Mouse (Mus musculus): ENCODE data around the gene Cd274. TPM values are rescaled to one million over a fixed set of nuclear protein-coding genes. Genes with fewer than 3 reads are reported as not detected.
A peak's percentile ranks its signal among the peaks of the same experiment; 100 is the strongest.

The Cd274 gene
- polyA plus RNA-seq, 1 experiment from 2014 or later, result 0.28 TPM

DNA sequence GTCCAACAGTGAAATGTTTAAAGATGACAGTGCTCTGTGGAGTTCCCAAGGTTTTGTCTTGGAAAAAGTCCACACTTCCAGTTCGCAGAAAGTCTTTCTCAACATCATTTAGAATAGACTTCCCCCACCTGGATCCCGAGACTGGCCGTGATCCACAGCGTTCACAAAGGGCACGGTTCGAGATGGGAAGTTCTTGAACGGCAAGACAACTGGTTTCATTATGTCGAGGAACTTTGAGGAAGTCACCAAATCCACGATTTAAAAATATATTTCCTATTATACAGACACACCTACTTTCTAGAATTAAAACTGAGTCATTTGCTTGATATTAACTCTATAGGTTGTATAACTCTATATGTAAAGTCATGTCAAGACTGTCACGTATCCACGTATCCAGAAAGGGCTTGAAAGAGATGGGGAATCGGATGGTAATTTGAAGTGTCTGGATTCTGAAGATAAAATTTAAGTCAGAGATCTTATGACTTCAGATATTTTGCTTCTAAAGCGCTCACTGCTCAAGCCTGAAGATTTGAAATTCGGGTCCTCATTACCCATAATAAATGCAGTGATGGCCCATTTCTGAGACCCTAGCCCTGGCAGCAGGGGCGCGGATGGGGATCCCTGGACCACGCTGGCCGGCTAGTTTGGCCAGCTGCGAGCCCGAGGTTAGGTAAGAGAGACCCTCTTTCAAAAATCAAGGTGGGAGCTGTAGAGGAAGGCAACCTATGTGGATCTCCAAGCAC is 858 bp upstream of the Cd274 start:
- peak overlapping the region; percentile 87 for H3K4me2 ChIP-seq
- H3K36me3 ChIP-seq, result no peaks in the 10 kb centered on the region
- H3K27ac ChIP-seq (replicated peaks), result no peak overlapping the region
- ATAC-seq (ENCODE audit: extremely low read depth, insufficient number of reproducible peaks, low FRiP score, low TSS enrichment), result no peak
- no peaks in the 10 kb centered on the region for H3K27me3 ChIP-seq (replicated peaks)
- H3K4me1 ChIP-seq, result peaks cover 14% of the 10 kb centered on the region
- 41% methylated on average over 20 of the region's 20 CpGs for WGBS
- H3K9ac ChIP-seq, result peak overlapping the region; percentile 79
- peak overlapping the region; percentile 67 for H3K4me3 ChIP-seq
- H3K9me3 ChIP-seq, result no peaks in the 10 kb centered on the region

DNA sequence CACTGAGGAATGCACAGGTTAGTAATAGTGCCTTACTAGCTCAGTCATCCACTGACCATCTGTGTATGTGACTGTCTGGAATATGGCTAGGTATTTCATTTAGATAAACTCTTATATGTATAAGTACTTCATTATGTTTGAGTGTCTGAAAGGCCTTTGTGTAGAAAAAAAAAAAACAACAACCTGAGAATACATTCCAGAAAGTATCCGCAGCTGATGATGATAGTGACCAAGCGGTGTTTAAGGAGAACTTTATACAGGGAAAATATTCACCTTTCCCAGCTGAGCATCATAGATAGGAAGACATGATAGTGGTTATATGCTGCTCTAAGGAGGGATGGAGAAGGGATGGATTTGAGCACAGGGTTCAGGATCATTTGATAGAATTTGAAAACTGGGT is 786 bp downstream of the Cd274 start:
- H3K4me1 ChIP-seq, result peaks cover 7% of the 10 kb centered on the region
- H3K36me3 ChIP-seq, result no peaks in the 10 kb centered on the region
- H3K27ac ChIP-seq (replicated peaks), result no peak overlapping the region
- H3K9me3 ChIP-seq, result no peaks in the 10 kb centered on the region
- H3K27me3 ChIP-seq (replicated peaks), result no peaks in the 10 kb centered on the region
- H3K4me2 ChIP-seq, result no peak overlapping the region
- no peak for ATAC-seq (ENCODE audit: extremely low read depth, insufficient number of reproducible peaks, low FRiP score, low TSS enrichment)
- H3K4me3 ChIP-seq, result no peak overlapping the region
- H3K9ac ChIP-seq, result no peak overlapping the region
- whole genome bisulfite sequencing, result 85% methylated on average over 2 of the region's 2 CpGs

DNA sequence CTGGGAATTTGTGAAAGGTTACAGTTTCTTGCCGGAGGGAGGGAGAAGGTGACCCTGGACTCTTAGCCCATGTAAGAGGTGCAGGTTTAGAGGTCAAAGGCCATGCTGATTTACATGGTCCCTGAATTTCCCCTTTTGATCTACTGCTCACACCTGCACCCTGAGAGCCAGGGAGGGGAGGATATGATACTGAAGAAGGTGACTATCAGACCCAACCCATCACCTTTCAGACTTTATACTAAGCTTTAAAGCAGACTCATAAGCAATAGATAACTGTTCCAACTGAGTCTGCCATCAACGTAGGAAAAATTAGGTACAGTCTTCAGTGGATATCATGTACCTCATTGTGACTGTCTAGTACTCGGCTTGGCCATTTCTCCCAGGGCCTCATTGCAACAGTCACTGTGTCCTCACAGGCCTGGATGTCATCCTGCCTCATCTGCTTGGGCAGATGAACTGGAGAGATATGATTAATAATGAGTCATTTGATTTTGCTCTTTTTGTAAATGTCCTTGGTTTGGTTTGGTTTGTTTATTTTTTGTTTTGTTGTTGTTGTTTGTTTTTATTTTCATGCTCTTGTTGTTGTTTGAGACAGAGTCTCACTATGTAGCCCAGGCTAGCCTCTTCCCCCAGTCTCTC is 1.5 kb downstream of the Cd274 start:
- Histone ChIP-seq H3K4me3 (no peak overlapping the region), H3K36me3 (no peaks in the 10 kb centered on the region), H3K9me3 (no peaks in the 10 kb centered on the region), H3K27me3 (replicated peaks) (no peaks in the 10 kb centered on the region), H3K9ac (no peak overlapping the region), H3K4me2 (no peak overlapping the region), H3K27ac (replicated peaks) (no peak overlapping the region), H3K4me1 (peaks cover 10% of the 10 kb centered on the region)
- ATAC-seq (ENCODE audit: extremely low read depth, insufficient number of reproducible peaks, low FRiP score, low TSS enrichment), result no peak
- WGBS, result 68% methylated on average over 3 of the region's 3 CpGs

DNA sequence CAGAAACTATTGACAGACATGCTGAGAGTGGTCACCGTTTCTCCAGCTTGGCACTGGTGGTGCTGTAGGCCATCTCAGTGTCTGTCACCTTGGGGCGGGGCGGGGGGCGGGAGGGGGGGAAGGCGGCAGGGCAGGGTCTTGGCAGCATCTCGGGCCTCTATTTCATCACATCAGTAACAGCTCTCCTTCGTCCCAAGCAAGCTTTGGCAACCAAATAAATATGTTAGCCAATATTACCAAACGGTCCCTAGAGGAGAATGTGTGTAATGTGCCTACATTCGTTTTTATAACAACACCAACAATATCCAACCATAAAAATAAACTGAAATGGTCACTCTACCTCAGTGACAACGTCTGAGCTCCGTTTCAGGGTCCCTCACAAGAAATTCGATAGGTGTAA is 2.9 kb downstream of the Cd274 start:
- Histone ChIP-seq H3K4me1 (peaks cover 10% of the 10 kb centered on the region), H3K9ac (no peak overlapping the region), H3K36me3 (no peaks in the 10 kb centered on the region), H3K27ac (replicated peaks) (no peak overlapping the region), H3K4me3 (no peak overlapping the region), H3K27me3 (replicated peaks) (no peaks in the 10 kb centered on the region), H3K4me2 (no peak overlapping the region), H3K9me3 (no peaks in the 10 kb centered on the region)
- no peak for ATAC-seq (ENCODE audit: extremely low read depth, insufficient number of reproducible peaks, low FRiP score, low TSS enrichment)
- 56% methylated on average over 12 of the region's 12 CpGs for WGBS

DNA sequence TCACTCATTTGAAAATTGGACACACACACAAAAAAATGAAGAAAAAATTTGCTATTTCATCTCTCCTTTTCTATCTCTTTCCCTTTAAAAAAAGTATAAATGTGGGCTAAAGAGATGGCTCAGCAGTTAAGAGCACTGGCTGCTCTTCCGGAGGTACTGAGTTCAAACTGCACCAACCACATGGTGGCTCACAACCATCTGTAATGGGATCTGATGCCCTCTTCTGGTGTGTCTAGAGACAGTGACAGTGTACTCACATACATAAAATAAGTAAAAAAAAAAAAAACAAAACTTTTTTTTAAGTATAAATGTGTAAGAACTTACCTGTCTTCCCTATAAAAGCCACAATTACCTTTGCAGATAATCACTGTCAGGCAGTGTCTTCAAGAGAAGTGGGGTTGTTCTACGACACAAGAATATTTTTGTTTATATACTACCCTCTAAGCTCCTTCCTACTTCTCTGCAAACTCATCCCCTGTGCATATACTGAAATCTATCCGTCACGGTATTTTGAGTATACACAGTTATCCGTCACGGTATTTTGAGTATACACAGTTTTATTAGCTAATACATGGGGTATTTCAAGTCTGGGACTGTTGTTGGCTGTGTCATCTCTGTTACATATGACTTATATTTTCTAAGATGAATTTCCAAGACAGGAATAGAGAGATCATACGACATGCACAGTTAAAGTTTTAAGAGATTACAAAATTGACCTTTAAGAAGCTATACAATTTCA is 3.5 kb downstream of the Cd274 start:
- Histone ChIP-seq H3K4me3 (no peak overlapping the region), H3K36me3 (no peaks in the 10 kb centered on the region), H3K9me3 (no peaks in the 10 kb centered on the region), H3K4me1 (peaks cover 10% of the 10 kb centered on the region), H3K27ac (replicated peaks) (no peak overlapping the region), H3K27me3 (replicated peaks) (no peaks in the 10 kb centered on the region), H3K4me2 (no peak overlapping the region), H3K9ac (no peak overlapping the region)
- WGBS, result 85% methylated on average over 7 of the region's 7 CpGs
- ATAC-seq (ENCODE audit: extremely low read depth, insufficient number of reproducible peaks, low FRiP score, low TSS enrichment), result no peak

DNA sequence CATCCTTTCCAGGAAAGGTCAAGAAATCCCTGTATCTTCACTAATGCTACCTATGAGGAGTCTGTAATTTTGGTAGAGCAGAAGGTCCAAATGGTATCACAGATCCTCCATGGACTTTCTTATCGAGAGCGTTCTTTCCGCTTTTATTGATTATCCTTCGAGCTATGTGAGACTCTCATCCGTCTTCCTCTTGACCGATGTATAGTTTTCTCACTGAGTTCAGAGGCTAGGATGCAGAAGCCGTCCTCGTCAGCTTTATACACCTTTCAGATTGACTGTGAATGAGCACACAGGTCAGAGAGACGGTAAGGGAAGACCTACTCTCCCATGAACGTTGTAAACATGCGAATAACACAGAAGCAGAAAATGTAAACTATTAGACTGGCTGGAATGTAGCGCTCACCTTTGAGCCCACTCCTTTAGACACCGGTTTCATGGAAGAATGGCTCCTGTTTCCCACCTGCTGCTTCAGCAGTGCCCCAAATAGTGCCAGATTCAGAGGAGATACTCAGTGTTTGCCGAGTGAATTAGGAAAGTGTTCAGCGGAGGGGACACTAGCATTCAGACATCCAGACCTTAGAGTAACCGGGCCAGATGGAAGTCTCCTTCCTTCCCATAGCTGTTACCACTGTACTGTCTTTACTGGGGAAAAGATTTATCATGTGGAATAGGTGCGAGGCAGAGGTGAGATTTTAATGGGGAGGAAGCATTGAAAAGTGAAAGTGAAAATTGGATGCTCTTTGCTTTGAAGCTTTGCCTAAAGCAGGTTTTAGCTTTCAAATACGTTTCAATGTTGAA is 4.2 kb downstream of the Cd274 start:
- H3K4me2 ChIP-seq, result peak overlapping the region; percentile 22; the same call in 1 of the 2 replicates
- no peak for ATAC-seq (ENCODE audit: extremely low read depth, insufficient number of reproducible peaks, low FRiP score, low TSS enrichment)
- H3K4me3 ChIP-seq, result no peak overlapping the region
- H3K9ac ChIP-seq, result no peak overlapping the region
- no peaks in the 10 kb centered on the region for H3K9me3 ChIP-seq
- no peaks in the 10 kb centered on the region for H3K27me3 ChIP-seq (replicated peaks)
- 77% methylated on average over 18 of the region's 18 CpGs for WGBS
- no peaks in the 10 kb centered on the region for H3K36me3 ChIP-seq
- peaks cover 10% of the 10 kb centered on the region for H3K4me1 ChIP-seq
- H3K27ac ChIP-seq (replicated peaks), result no peak overlapping the region

DNA sequence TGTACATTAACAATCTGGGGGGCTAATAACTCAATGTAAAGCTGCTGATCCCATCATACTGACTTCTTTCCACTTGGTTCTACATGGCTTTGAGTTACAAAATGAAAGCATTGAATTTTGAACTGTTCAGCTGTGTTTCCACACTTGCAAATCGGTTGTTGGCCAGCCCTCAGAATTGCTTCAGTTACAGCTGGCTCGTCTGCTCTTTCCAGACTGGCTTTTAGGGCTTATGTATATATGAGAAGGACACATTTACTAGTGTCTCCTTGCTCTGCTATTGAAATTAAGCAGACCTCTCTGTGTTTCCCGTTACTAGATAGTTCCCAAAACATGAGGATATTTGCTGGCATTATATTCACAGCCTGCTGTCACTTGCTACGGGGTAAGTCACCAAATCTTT is 4.9 kb downstream of the Cd274 start:
- whole genome bisulfite sequencing, result 62% methylated on average over 4 of the region's 4 CpGs
- H3K4me2 ChIP-seq, result peak overlapping the region; percentile 22; the same call in 1 of the 2 replicates
- H3K9ac ChIP-seq, result no peak overlapping the region
- ATAC-seq (ENCODE audit: extremely low read depth, insufficient number of reproducible peaks, low FRiP score, low TSS enrichment), result no peak
- no peak overlapping the region for H3K4me3 ChIP-seq
- no peak overlapping the region for H3K27ac ChIP-seq (replicated peaks)
- no peaks in the 10 kb centered on the region for H3K9me3 ChIP-seq
- peaks cover 8% of the 10 kb centered on the region for H3K4me1 ChIP-seq
- H3K27me3 ChIP-seq (replicated peaks), result no peaks in the 10 kb centered on the region
- H3K36me3 ChIP-seq, result no peaks in the 10 kb centered on the region

DNA sequence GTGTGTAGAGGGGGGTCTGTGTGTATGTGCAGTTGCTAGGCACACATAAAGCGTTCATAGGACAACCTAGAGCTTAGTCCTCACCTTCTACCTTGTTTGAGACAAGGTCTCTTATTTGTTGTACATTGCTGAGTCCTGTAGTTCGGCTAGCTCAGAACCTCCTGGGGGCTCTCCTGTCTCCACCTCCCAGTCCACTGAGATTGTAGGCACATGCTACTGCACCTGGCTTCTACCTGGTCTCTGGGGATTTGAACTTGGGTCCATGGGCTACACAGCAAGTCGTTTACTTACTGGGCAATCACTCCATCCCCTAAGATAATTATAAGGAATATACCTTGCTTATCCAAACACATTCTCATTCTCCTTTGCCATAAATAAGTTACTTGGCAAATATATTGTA is 5.4 kb downstream of the Cd274 start:
- Histone ChIP-seq H3K9me3 (no peaks in the 10 kb centered on the region), H3K4me1 (peaks cover 4% of the 10 kb centered on the region), H3K27me3 (replicated peaks) (no peaks in the 10 kb centered on the region), H3K36me3 (no peaks in the 10 kb centered on the region), H3K4me3 (no peak overlapping the region), H3K9ac (no peak overlapping the region), H3K4me2 (no peak overlapping the region), H3K27ac (replicated peaks) (no peak overlapping the region)
- 76% methylated on average over 3 of the region's 3 CpGs for WGBS
- no peak for ATAC-seq (ENCODE audit: extremely low read depth, insufficient number of reproducible peaks, low FRiP score, low TSS enrichment)

DNA sequence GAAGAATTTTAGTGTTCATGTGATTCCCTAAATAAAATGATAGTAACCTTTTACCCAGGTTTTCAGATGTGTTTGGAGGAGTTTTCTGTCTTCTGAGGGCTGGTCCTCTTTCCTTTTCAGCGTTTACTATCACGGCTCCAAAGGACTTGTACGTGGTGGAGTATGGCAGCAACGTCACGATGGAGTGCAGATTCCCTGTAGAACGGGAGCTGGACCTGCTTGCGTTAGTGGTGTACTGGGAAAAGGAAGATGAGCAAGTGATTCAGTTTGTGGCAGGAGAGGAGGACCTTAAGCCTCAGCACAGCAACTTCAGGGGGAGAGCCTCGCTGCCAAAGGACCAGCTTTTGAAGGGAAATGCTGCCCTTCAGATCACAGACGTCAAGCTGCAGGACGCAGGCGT is 6.2 kb downstream of the Cd274 start:
- WGBS, result 34% methylated on average over 11 of the region's 11 CpGs
- Histone ChIP-seq H3K4me1 (0 out of 2 replicates have a peak, but pooled peaks cover 3% of the 10 kb centered on the region), H3K9ac (peak overlapping the region; percentile 52; the same call in 1 of the 2 replicates), H3K4me3 (peak overlapping the region; percentile 30), H3K9me3 (no peaks in the 10 kb centered on the region), H3K4me2 (peak overlapping the region; percentile 62), H3K27ac (replicated peaks) (no peak overlapping the region), H3K27me3 (replicated peaks) (no peaks in the 10 kb centered on the region), H3K36me3 (no peaks in the 10 kb centered on the region)
- ATAC-seq (ENCODE audit: extremely low read depth, insufficient number of reproducible peaks, low FRiP score, low TSS enrichment), result no peak

DNA sequence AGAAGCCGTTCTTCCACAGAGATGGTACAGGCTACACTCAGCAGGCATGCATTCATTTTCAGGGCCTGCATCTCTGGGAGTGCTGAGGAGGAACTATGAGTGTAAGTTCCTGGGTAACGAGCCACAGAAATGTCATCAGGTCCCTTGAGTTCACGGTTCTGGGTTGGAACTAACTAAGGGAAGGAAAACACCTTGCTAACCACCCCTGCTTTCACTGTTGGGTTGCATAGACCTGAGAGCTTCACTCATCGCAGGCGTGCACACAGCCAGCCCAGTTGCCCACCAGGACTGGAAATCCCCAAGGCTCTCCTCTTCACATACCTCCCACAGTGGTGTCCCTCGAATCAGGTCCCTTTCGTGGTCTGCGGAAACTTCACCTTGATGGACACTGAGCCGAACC is 7.7 kb downstream of the Cd274 start:
- WGBS, result 84% methylated on average over 9 of the region's 9 CpGs
- no peak overlapping the region for H3K4me2 ChIP-seq
- ATAC-seq (ENCODE audit: extremely low read depth, insufficient number of reproducible peaks, low FRiP score, low TSS enrichment), result no peak
- no peaks in the 10 kb centered on the region for H3K27me3 ChIP-seq (replicated peaks)
- no peak overlapping the region for H3K27ac ChIP-seq (replicated peaks)
- no peak overlapping the region for H3K9ac ChIP-seq
- 0 out of 2 replicates have a peak, but pooled peaks cover 3% of the 10 kb centered on the region for H3K4me1 ChIP-seq
- no peaks in the 10 kb centered on the region for H3K36me3 ChIP-seq
- H3K4me3 ChIP-seq, result no peak overlapping the region
- no peaks in the 10 kb centered on the region for H3K9me3 ChIP-seq

DNA sequence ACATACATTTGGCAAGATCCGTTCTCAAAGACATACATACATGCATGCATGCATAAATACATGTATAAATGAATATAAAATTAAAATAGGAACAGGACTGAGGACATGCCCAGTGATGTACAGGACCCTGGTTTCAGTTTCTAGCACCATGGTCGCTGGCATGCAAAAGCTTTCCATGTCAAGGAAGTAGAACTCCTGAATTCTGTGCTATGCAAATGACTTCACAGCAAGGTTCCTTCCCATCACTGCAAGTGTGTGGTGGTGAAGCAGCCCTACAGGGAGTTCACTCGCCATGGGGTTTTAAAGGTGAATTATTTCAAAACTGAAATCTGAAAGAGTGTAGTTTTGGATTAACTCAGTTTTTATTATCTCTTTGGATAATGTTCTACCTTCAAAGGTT is 9.1 kb downstream of the Cd274 start:
- 70% methylated on average over 3 of the region's 3 CpGs for WGBS
- ATAC-seq (ENCODE audit: extremely low read depth, insufficient number of reproducible peaks, low FRiP score, low TSS enrichment), result no peak
- H3K4me2 ChIP-seq, result no peak overlapping the region

More for the DNA sequence above, 9.1 kb downstream of the Cd274 start:
- no peaks in the 10 kb centered on the region for H3K27me3 ChIP-seq (replicated peaks)
- H3K4me3 ChIP-seq, result no peak overlapping the region
- H3K9ac ChIP-seq, result no peak overlapping the region
- H3K27ac ChIP-seq (replicated peaks), result no peak overlapping the region
- 0 out of 2 replicates have a peak, but pooled peaks cover 3% of the 10 kb centered on the region for H3K4me1 ChIP-seq
- no peaks in the 10 kb centered on the region for H3K36me3 ChIP-seq
- no peaks in the 10 kb centered on the region for H3K9me3 ChIP-seq
